Mouse (Mus musculus) cerebellum, adult 18-20 months (tissue): ENCODE measurements at regions not wholly inside any gene's neighbourhood (a gene's known extent, or its start where the extent isn't known, plus 50 kb on each side); places are given as distances from the start of the nearest gene placed in this dataset.
A peak's percentile ranks its signal among the peaks of the same experiment; 100 is the strongest.

ENCODE experiments used
- DNase-seq, 2 experiments: peaks; one replicate each; pipeline ENCODE4 v3.0.0; 2021

DNA sequence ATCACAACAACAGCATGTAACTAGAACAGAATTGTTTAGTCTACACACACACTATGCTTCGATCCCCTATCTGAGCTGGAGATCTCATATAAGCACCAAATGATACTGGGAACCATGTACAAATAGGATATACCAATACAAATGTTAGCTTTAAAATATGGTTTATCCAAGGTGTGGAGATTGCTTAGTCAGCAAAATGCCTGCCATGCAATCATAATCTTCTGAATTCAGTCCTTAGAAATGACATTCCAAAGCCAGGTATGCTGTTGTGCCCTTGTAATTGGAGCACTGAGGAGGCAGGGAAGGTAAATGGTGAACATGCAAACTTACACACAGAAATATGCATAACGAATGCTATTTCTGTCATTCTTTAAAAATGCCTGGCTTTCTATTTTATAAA lies 54.0 kb upstream of the Thsd7b start:
- no peak for DNase-seq

DNA sequence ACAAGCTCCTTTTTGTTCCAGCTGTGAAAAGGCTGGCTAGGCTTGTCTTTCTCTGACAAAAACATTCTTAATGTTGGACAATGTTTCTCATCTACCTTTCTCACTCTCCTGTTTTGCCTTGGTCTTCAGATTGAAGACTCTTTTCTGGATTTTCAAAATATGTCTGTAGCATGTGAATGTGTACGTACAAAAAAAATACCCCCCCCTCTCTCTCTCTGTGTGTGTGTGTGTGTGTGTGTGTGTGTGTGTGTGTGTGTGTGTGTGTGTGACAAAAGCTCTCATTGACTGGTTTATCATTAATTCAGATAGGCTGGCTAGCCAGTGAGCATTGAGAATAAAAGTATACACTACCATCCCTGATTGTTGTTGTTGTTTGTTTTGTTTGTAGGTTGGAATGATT lies 64.3 kb upstream of the Thsd7b start:
- DNase-seq: no peak

GRCm38 (mm10) chr1:129208406-129208805 lies 64.7 kb upstream of the Thsd7b start:
- no peak for DNase-seq

DNA sequence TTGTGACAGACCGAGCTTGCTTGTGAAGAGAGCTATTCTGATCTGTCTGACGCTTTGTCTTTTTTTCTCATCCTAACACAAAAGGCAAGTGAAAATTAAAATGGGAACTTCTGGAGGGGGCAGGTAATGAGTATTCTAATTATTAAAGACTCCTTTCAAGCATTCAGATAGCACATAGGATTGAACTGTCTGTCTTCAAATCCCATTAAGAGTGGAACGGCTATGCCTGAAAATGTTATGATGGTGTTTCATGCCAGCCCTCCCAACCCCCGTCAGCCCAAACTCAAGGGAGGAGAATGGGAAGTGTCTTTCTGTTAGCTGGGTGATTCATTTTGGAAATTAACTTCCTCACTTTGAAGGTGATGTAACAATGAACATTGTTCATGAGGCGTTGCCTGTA lies 65.4 kb upstream of the Thsd7b start:
- DNase-seq: no peak

DNA sequence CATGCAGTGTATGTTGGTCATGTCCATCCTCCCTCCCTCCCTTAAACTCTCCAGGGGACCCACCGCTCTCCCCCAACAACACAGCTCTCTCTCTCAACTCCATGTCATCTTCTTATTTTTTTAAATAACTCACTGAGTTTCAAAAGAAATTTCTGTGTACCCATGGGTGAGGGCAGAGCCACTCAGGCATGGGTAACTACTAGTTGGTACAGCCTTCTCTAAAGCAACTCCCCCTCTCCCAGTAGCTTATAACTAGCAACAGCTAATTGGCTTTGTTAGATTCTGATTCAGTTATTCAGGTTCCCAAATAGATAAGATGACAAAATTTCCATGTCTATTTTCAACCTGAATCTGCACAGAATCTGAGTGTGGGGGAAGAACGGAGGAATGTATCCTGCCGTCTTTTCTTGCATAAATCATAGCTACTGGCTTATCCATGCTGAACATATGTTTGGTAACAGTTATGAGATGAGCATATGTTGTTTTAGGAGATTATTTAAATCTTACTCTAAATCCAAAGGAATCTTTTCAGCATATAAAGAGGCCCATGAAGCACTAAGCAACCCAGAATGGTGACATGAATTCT lies 92.8 kb upstream of the Thsd7b start:
- no peak for DNase-seq

DNA sequence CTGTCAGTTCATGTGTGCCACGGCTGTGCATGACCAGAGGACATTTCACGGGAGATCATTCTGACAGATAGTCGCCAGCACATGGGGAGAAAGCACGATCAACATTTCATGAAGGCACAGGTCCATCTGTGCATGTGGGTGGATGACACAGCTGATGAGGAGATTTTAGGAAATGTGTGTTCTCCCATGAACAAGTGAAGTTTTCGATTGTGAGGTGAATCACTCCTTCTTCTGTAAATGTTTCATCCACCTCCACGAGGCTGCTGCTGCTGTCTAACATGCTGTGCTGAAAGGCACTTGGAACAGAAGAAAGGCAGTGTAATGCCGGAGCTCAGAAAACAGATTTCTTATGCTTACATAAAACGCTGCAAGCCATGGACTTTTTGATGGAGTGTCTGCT lies 103.2 kb upstream of the Thsd7b start:
- no peak for DNase-seq

DNA sequence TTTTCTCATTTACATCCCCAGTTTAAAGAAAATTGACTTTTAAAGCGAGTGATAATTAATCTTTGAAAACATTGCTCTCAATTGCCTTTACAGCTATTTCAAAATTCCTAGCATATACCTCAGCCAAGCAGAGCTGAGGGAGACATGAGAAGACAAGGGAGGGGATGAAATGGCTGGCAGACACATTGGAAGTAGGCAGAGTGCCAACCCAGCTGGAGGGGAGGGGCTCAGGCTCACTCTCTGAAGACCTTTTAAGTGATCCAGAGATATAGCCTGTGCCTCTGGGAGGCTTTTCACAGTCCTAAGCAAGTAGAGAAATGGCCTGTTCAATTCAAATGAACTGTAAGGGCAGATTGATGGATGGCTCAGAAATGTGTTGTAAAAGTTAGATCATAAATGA lies 122.5 kb upstream of the Thsd7b start:
- no peak for DNase-seq

DNA sequence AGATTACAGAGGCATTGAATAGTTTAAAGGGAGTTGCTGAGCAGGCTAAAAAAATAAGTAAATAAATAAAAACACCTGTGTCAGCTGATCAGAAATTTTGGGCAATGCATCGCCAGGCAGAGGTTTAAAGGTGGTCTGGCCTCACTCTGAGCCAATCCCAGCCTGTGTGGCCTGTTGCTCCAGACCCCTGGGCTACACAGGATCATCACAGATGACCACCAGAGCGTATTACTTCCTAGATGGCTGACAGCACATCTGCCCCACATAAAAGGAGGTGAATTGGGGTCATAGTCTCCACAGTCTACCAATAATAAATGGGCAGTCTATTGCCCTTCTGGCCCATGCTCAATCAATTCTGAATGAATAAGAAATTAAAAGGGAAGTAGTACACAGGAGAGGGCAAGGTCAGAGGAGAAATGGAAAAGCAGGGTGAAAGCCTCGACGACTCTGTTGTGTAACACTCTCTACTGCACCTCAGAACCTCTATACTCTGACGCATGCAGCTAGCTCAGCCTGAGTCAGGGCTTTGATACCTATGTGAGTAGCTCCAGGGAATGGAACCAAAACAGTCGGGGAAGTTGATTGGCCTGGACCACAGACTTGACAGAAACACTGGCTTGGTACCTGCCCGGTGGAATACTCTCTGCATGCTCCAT lies 124.2 kb upstream of the Thsd7b start:
- DNase-seq: no peak

- DNase-seq: no peak
Observed at GRCm38 (mm10) chr1:129146395-129147094, 126.6 kb upstream of the Thsd7b start.

GRCm38 (mm10) chr1:129138783-129139182 lies 134.3 kb upstream of the Thsd7b start:
- no peak for DNase-seq

- DNase-seq: no peak
Observed at GRCm38 (mm10) chr1:129106961-129107557, 166.0 kb upstream of the Thsd7b start.

- no peak for DNase-seq
Observed at GRCm38 (mm10) chr1:129100997-129101396, 172.1 kb upstream of the Thsd7b start.

GRCm38 (mm10) chr1:129078274-129078673 lies 194.8 kb upstream of the Thsd7b start:
- no peak for DNase-seq

DNA sequence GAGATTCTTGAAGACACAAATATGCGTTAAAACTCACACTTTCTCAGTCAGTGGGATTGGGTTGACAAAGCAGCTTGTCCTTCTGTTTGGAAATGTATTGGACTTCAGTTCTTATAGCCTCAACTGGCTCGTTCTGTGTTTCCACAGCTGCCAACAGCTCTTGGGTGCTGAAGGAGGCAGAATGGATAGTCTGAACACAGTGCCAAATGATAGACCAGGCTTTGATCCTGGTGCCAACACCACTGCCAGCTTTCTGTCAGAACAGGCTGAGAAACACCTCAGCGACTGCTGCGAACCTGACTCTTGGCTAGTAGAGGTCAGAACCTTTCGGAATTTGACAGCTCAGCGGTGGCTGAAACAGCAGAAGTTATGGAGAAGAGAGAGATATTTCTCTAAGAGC lies 215.9 kb upstream of the Thsd7b start:
- DNase-seq: no peak

DNA sequence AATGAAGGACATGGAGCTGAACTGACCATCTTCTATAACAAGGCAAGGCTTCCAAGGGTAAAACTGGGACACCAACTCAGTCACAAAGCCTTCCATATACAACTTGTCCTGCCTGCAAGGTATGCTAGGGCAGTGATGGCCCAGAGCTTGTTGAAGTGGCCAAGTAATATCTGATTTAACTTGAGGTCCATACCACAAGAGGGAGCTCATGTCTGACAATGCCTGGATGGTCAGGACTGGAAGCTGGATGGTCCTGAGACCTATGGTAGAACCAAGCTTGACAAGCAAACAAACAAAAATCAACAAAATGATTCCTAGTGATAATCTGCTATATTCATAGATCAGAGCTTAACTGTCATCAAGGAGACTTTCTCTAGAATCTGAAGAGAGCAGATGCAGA lies 217.8 kb upstream of the Thsd7b start:
- DNase-seq: no peak

DNA sequence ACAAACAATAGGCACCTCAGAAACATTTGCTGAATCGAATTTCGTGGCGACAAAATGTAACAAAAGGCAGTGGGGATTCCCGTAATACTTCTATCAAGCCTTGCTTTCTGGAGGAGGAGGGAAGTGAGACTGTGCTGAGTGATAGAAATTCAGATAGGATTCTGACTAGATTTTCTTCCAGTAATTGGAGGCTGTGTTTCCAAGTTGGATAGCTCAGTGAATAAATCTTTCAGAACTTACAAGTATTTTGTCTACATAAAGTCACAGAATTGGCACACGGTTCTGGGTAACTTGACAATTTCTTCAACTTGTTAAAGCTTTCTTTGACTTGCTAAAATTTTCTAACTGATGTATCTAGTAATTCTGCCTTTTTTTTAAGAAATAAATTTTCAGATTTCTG lies 239.4 kb upstream of the Thsd7b start:
- no peak for DNase-seq

DNA sequence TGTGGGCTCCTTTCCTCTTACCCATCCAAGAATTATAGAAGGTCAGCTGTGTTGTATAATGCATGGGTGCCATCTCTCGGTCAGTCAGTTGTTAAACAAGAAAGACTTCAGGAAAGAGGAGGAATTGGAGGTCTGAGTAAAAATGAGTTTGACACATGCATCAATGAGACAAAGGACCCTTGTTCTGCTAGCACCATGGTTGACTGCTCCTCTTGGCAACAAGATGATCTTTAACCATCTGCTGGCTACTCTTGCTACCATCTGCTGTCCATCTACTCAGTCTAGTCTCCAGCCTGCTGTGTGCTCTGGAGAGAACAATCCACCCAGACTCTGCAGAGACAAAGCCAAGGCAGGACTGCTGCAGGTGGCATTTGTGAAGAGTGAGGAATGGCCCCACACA lies 267.2 kb upstream of the Thsd7b start:
- no peak for DNase-seq

- no peak for DNase-seq
Observed at GRCm38 (mm10) chr1:129002286-129002685, 270.8 kb upstream of the Thsd7b start.

DNA sequence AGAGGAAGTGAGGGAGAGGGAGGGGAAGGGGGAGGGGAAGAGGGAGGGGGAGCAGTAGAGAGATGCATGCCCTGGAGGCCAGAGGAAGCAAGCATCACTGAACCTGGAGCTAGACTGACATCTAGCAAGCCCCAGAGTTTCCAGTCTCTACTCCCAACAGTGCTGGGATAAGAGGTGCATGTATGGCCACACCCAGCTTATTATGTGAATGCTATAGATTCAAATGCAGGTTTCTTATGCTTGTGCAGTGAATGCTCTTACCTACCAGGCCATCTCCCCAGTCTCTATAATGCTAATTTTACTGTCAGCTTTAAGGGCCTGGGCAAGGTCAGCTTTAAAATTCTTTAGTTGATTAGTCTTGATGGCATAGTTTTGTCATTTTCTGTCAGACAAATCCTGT lies 271.3 kb upstream of the Thsd7b start:
- no peak for DNase-seq

GRCm38 (mm10) chr1:128999741-129000517 lies 273.2 kb upstream of the Thsd7b start:
- DNase-seq: no peak

DNA sequence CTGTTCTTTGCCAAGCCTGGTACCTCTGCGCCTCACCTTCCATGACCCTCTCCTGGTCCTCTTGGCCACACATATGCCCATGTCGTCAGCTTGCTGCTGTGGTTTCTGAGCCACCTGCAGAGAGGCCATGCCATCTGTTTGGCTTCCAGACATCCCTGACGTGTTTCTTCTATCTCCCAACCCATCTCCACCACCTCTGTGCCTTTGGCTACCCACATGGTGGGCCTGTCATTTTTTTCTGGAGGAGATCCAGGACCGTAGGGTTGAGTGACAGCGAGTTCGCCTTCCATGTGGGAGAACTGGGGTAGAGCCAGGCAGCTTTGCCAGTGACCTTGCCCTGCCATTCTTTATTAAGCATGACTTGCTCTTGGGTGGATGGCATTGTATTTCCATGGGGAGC lies 278.4 kb upstream of the Thsd7b start:
- peak in 1 of 2 experiments; percentile 2 for DNase-seq

- DNase-seq: no peak
Observed at GRCm38 (mm10) chr1:128983411-128983810, 289.7 kb upstream of the Thsd7b start.

- DNase-seq: peak in 1 of 2 experiments; percentile 1
Observed at GRCm38 (mm10) chr1:128975586-128975985, 297.5 kb upstream of the Thsd7b start.
